Mouse (Mus musculus) CD4-positive helper T cell, adult 2 months (primary cell): Measurements from ENCODE around the gene Prelp.
"Not testable (repeated sequence)": the region's sequence is repeated elsewhere in the genome, so short reads cannot be mapped to it uniquely, and the experiment has no call there.

Experiments
- DNase-seq: peaks from one replicate; pipeline ENCODE4 v3.0.0-alpha.2; 2012; ENCODE audit warnings: low read depth, missing footprints, low spot score

Prelp gene

GRCm38 (mm10) chr1:133921304-133921751 is at the start of gene Prelp:
TSS of gene Prelp (minus strand) at chr1:133921414.
- no peak for DNase-seq

GRCm38 (mm10) chr1:133969427-133969826 is 48.2 kb upstream of the Prelp start:
- no peak for DNase-seq

- no peak for DNase-seq
Observed at GRCm38 (mm10) chr1:133968788-133969325, 47.6 kb upstream of the Prelp start.

GRCm38 (mm10) chr1:133967481-133968017 is 46.3 kb upstream of the Prelp start:
- DNase-seq = no peak

- no peak for DNase-seq
Observed at GRCm38 (mm10) chr1:133966044-133966443, 44.8 kb upstream of the Prelp start.

GRCm38 (mm10) chr1:133965298-133965697 is 44.1 kb upstream of the Prelp start:
- no peak for DNase-seq

GRCm38 (mm10) chr1:133964742-133965141 is 43.5 kb upstream of the Prelp start:
- DNase-seq = no peak

GRCm38 (mm10) chr1:133963578-133963977 is 42.4 kb upstream of the Prelp start:
- DNase-seq = not testable (repeated sequence)

GRCm38 (mm10) chr1:133963128-133963527 is 41.9 kb upstream of the Prelp start:
- DNase-seq = not testable (repeated sequence)

GRCm38 (mm10) chr1:133961281-133962134 is 40.3 kb upstream of the Prelp start:
- DNase-seq = no peak

- no peak for DNase-seq
Observed at GRCm38 (mm10) chr1:133959521-133959920, 38.3 kb upstream of the Prelp start.

- DNase-seq = no peak
Observed at GRCm38 (mm10) chr1:133954009-133954408, 32.8 kb upstream of the Prelp start.

- DNase-seq = no peak
Observed at GRCm38 (mm10) chr1:133953261-133953742, 32.1 kb upstream of the Prelp start.

- no peak for DNase-seq
Observed at GRCm38 (mm10) chr1:133951598-133951997, 30.4 kb upstream of the Prelp start.

GRCm38 (mm10) chr1:133950061-133950782 is 29.0 kb upstream of the Prelp start:
- peak; percentile 43 for DNase-seq

GRCm38 (mm10) chr1:133945106-133945505 is 23.9 kb upstream of the Prelp start:
- DNase-seq = no peak

GRCm38 (mm10) chr1:133941904-133942303 is 20.7 kb upstream of the Prelp start:
- no peak for DNase-seq

- no peak for DNase-seq
Observed at GRCm38 (mm10) chr1:133941158-133941860, 20.1 kb upstream of the Prelp start.

GRCm38 (mm10) chr1:133940481-133941092 is 19.4 kb upstream of the Prelp start:
- no peak for DNase-seq

- no peak for DNase-seq
Observed at GRCm38 (mm10) chr1:133939708-133940107, 18.5 kb upstream of the Prelp start.

GRCm38 (mm10) chr1:133936169-133936568 is 15.0 kb upstream of the Prelp start:
- DNase-seq = no peak
